Mouse (Mus musculus): ENCODE data around the gene Cox4i2. TPM values are rescaled to one million over a fixed set of nuclear protein-coding genes. Genes with fewer than 3 reads are reported as not detected.

Cox4i2 gene
- total RNA-seq, 2 experiments from 2014 or later, result 2.7 to 2.8 TPM

GRCm38 (mm10) chr2:152794281-152794827, 40.4 kb downstream of the Cox4i2 start:
- no peak for DNase-seq (ENCODE audit: low spot score in 2 of 2)

GRCm38 (mm10) chr2:152797589-152797988, 43.6 kb downstream of the Cox4i2 start:
- DNase-seq (ENCODE audit: low spot score in 2 of 2), result no peak

GRCm38 (mm10) chr2:152799954-152800761, 46.2 kb downstream of the Cox4i2 start:
- DNase-seq (ENCODE audit: low spot score in 2 of 2), result no peak

- no peak for DNase-seq (ENCODE audit: low spot score in 2 of 2)
Observed at GRCm38 (mm10) chr2:152800762-152801113, 46.8 kb downstream of the Cox4i2 start.

GRCm38 (mm10) chr2:152802303-152802702, 48.3 kb downstream of the Cox4i2 start:
- DNase-seq (ENCODE audit: low spot score in 2 of 2), result no peak

GRCm38 (mm10) chr2:152803081-152803480, 49.1 kb downstream of the Cox4i2 start:
- no peak for DNase-seq (ENCODE audit: low spot score in 2 of 2)

GRCm38 (mm10) chr2:152804408-152805110, 50.6 kb downstream of the Cox4i2 start:
- DNase-seq (ENCODE audit: low spot score in 2 of 2), result no peak

- no peak for DNase-seq (ENCODE audit: low spot score in 2 of 2)
Observed at GRCm38 (mm10) chr2:152805111-152805490, 51.1 kb downstream of the Cox4i2 start.

- DNase-seq (ENCODE audit: low spot score in 2 of 2), result no peak
Observed at GRCm38 (mm10) chr2:152806037-152806436, 52.1 kb downstream of the Cox4i2 start.

GRCm38 (mm10) chr2:152808178-152808577, 54.2 kb downstream of the Cox4i2 start:
- no peak for DNase-seq (ENCODE audit: low spot score in 2 of 2)

GRCm38 (mm10) chr2:152810158-152810941, 56.4 kb downstream of the Cox4i2 start:
- DNase-seq (ENCODE audit: low spot score in 2 of 2), result no peak

- no peak for DNase-seq (ENCODE audit: low spot score in 2 of 2)
Observed at GRCm38 (mm10) chr2:152811336-152812165, 57.6 kb downstream of the Cox4i2 start.

GRCm38 (mm10) chr2:152813232-152813631, 59.3 kb downstream of the Cox4i2 start:
- DNase-seq (ENCODE audit: low spot score in 2 of 2), result no peak

GRCm38 (mm10) chr2:152814213-152814874, 60.4 kb downstream of the Cox4i2 start:
- DNase-seq (ENCODE audit: low spot score in 2 of 2), result no peak

Small RNAs within 50 kb of the gene (microRNA-seq; reads per million reads assigned to microRNA genes)
- gene Gm23802, result 0 reads per million in 2 experiments

Other genes starting within 250 kb of the Cox4i2 start
- not detected for gene Defb26, start 242.5 kb upstream of the Cox4i2 start, total RNA-seq (2021)
- not detected for gene Defb28, start 235.9 kb upstream of the Cox4i2 start, total RNA-seq (2021)
- not detected for gene Defb29, start 214.1 kb upstream of the Cox4i2 start, total RNA-seq (2021)
- gene Gm17416, start 184.8 kb upstream of the Cox4i2 start, total RNA-seq (2021), result not detected
- not detected for gene Defb21, start 181.4 kb upstream of the Cox4i2 start, total RNA-seq (2021)
- gene Defb19, start 173.9 kb upstream of the Cox4i2 start, total RNA-seq (2021), result not detected
- gene Defb45, start 154.8 kb upstream of the Cox4i2 start, total RNA-seq (2021), result not detected
- gene Defb36, start 149.8 kb upstream of the Cox4i2 start, total RNA-seq (2021), result not detected
- not detected for gene Defb25, start 131.1 kb upstream of the Cox4i2 start, total RNA-seq (2021)
- gene Rem1, start 127.2 kb upstream of the Cox4i2 start, total RNA-seq (2021), result under 1 TPM; 0.72 to 0.94 TPM
- gene H13, start 84.7 kb upstream of the Cox4i2 start, total RNA-seq (2021), result 10 to 100 TPM; 73.4 to 79.2 TPM
- 10 to 100 TPM; 14.1 to 17.5 TPM for gene Mcts2, start 67.1 kb upstream of the Cox4i2 start, total RNA-seq (2021)
- gene Id1, start 17.9 kb upstream of the Cox4i2 start, total RNA-seq (2021), result 10 to 100 TPM; 20.6 to 27.2 TPM
- 100 to 1,000 TPM; 124 to 130 TPM for gene Bcl2l1, start 77.6 kb downstream of the Cox4i2 start, total RNA-seq (2021)
- gene Tpx2, start 93.8 kb downstream of the Cox4i2 start, total RNA-seq (2021), result 1 to 10 TPM; 2.0 to 2.4 TPM
- gene Mylk2, start 157.2 kb downstream of the Cox4i2 start, total RNA-seq (2021), result not detected
- under 1 TPM; 0.46 to 0.68 TPM for gene Foxs1, start 179.0 kb downstream of the Cox4i2 start, total RNA-seq (2021)
- 10 to 100 TPM; 16.2 to 18.2 TPM for gene Dusp15, start 197.5 kb downstream of the Cox4i2 start, total RNA-seq (2021)
- gene Ttll9, start 208.3 kb downstream of the Cox4i2 start, total RNA-seq (2021), result 1 to 10 TPM; 2.0 to 2.6 TPM